Mouse (Mus musculus) embryonic facial prominence, embryonic 13.5 days (tissue): Measurements from ENCODE around the gene B4galnt1. TPM values are rescaled to one million over a fixed set of nuclear protein-coding genes. Genes with fewer than 3 reads are reported as not detected.
"Not testable (repeated sequence)": the region's sequence is repeated elsewhere in the genome, so short reads cannot be mapped to it uniquely, and the experiment has no call there.

Source experiments
- ATAC-seq: fragments of 200-750 bp; cut with Nextera tagmentation; 2 replicates; pipeline ENCODE4 v1.8.0; 2017; ENCODE audit warnings: low read depth; ENCODE audit not compliant: insufficient number of reproducible peaks, insufficient read depth, low FRiP score, low TSS enrichment
- H3K27ac ChIP-seq: fragments of 300-500 bp; sonication (generic); 2 replicates; pipeline ENCODE4 v1.5.1; 2015; ENCODE audit warnings: moderate library complexity, mild to moderate bottlenecking, inconsistent platforms
- H3K27me3 ChIP-seq: fragments of 300-500 bp; sonication (generic); 2 replicates; pipeline ENCODE4 v1.6.1; 2015; ENCODE audit warnings: mild to moderate bottlenecking, inconsistent platforms
- H3K36me3 ChIP-seq: fragments of 300-500 bp; sonication (generic); 2 replicates; pipeline ENCODE4 v1.6.1; 2015; ENCODE audit warnings: mild to moderate bottlenecking, inconsistent platforms
- H3K4me1 ChIP-seq: fragments of 300-500 bp; sonication (generic); 2 replicates; pipeline ENCODE4 v1.6.1; 2015; ENCODE audit warnings: inconsistent platforms
- H3K4me2 ChIP-seq: fragments of 300-500 bp; sonication (generic); 2 replicates; pipeline ENCODE4 v1.6.1; 2015; ENCODE audit warnings: moderate library complexity, mild to moderate bottlenecking, inconsistent platforms
- H3K4me3 ChIP-seq: fragments of 300-500 bp; sonication (generic); 2 replicates; pipeline ENCODE4 v1.5.1; 2015; ENCODE audit warnings: mild to moderate bottlenecking, inconsistent platforms
- H3K9ac ChIP-seq: fragments of 300-500 bp; sonication (generic); 2 replicates; pipeline ENCODE4 v1.6.1; 2015; ENCODE audit warnings: mild to moderate bottlenecking, inconsistent platforms
- H3K9me3 ChIP-seq: fragments of 300-500 bp; sonication (generic); 2 replicates; pipeline ENCODE4 v1.6.1; 2016; ENCODE audit warnings: inconsistent platforms
- WGBS: fragments of 180-500 bp; shearing (Covaris S2); methylation state at CpG from one replicate; pipeline ENCODE4 v1.1.7; 2015; ENCODE audit warnings: mixed read lengths; 5-methylcytosine and 5-hydroxymethylcytosine counted together
- polyA plus RNA-seq: library from polyadenylated mRNA; unstranded; fragments of >200 nt; fragmentation: Nextera tagmentation; extraction: Ambion mirVana; gene quantifications from 2 replicates; pipeline ENCODE4 v1.2.1, GENCODE M21; 2015

B4galnt1 gene
- polyA plus RNA-seq, 1 experiment from 2014 or later, result 8.9 TPM

GRCm38 (mm10) chr10:127127711-127128279, 37.2 kb upstream of the B4galnt1 start:
- H3K9me3 ChIP-seq, result no peaks in the 10 kb centered on the region
- H3K4me2 ChIP-seq, result no peak overlapping the region
- peaks cover 7% of the 10 kb centered on the region for H3K4me1 ChIP-seq
- WGBS, result 58% methylated on average over 7 of the region's 7 CpGs
- H3K9ac ChIP-seq, result no peak overlapping the region
- no peaks in the 10 kb centered on the region for H3K27me3 ChIP-seq
- ATAC-seq, result no peak
- no peak overlapping the region for H3K27ac ChIP-seq
- no peak overlapping the region for H3K4me3 ChIP-seq
- no peaks in the 10 kb centered on the region for H3K36me3 ChIP-seq

DNA sequence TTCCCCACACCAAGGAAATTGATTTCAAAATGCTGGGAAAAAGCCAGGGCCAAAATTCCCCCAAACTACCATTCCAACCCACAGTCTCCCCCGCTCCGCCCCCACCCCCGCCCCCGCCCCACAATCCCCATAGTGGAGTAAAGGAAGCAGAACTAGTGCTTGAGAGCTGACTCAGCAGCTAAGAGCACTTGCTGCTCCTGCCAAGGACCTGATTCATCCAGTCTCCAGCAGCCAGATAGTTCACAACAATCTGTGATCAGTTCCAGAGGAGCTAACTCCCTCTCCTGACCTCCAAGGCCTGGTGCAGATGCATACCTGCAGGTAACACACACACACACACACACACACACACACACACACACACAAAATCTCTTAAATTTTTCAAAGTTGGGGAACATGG, 35.6 kb upstream of the B4galnt1 start:
- Histone ChIP-seq H3K4me3 (no peak overlapping the region), H3K9ac (no peak overlapping the region), H3K9me3 (no peaks in the 10 kb centered on the region), H3K4me2 (no peak overlapping the region), H3K36me3 (no peaks in the 10 kb centered on the region), H3K27ac (no peak overlapping the region), H3K27me3 (no peaks in the 10 kb centered on the region), H3K4me1 (no peaks in the 10 kb centered on the region)
- WGBS, result 70% methylated on average over 4 of the region's 4 CpGs
- no peak for ATAC-seq

DNA sequence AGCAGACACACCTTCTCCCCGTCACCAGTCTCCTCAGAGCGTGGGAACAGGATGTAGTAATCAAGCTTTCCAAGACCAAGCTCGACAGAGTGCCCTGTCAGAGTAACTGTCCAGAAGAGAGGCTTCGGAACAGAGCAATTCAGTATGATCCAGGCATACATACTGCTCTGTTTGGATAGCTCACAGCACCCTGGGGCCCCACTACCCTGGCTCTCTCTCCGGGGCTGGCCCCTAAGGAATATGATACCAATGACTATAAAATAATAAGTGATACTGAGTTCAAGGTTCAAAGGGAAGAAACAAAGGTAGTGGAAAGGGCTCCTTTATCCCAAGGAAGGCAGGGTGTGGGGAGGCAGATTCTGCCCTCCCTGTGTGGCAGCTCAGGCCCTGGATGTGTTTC, 32.6 kb upstream of the B4galnt1 start:
- no peaks in the 10 kb centered on the region for H3K9me3 ChIP-seq
- H3K4me3 ChIP-seq, result no peak overlapping the region
- ATAC-seq, result no peak
- H3K9ac ChIP-seq, result no peak overlapping the region
- 60% methylated on average over 5 of the region's 5 CpGs for WGBS
- H3K27ac ChIP-seq, result no peak overlapping the region
- H3K36me3 ChIP-seq, result no peaks in the 10 kb centered on the region
- H3K27me3 ChIP-seq, result no peaks in the 10 kb centered on the region
- 0 out of 2 replicates have a peak, but pooled peaks cover 9% of the 10 kb centered on the region for H3K4me1 ChIP-seq
- H3K4me2 ChIP-seq, result no peak overlapping the region

- ATAC-seq, H3K9me3 ChIP-seq, H3K4me1 ChIP-seq, H3K36me3 ChIP-seq, H3K9ac ChIP-seq, H3K27ac ChIP-seq, H3K27me3 ChIP-seq, H3K4me3 ChIP-seq, H3K4me2 ChIP-seq: not testable (repeated sequence)
- WGBS, result 73% methylated on average over 3 of the region's 3 CpGs
Measured at GRCm38 (mm10) chr10:127134394-127135035, 30.5 kb upstream of the B4galnt1 start.

- Histone ChIP-seq H3K27ac (no peak overlapping the region), H3K4me1 (0 out of 2 replicates have a peak, but pooled peaks cover 9% of the 10 kb centered on the region), H3K36me3 (no peaks in the 10 kb centered on the region), H3K27me3 (no peaks in the 10 kb centered on the region), H3K9me3 (peaks cover 3% of the 10 kb centered on the region; the same call in 1 of the 2 replicates), H3K4me3 (no peak overlapping the region), H3K4me2 (no peak overlapping the region), H3K9ac (no peak overlapping the region)
- ATAC-seq, result no peak
- 31% methylated on average over 8 of the region's 8 CpGs for whole genome bisulfite sequencing
Measured at GRCm38 (mm10) chr10:127135118-127135836, 29.7 kb upstream of the B4galnt1 start.

DNA sequence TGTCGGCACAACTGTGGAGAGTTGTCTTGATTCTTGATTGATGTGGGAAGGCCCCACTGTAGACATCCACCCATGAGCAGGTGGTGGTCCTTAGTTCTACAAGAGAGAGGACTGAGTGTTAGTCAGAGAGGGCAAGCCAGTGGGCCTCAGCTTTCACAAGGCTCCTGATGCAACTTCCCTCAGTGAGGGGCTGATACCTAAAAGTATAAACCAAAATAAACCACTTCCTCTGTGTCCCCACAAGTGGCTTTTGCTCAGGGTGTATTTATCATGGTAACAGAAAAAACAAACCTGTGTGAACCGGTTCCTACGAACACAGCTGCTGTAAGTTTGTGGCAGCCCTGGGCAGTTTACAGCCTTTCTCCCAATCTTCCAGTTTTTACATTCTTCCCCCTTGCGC, 28.5 kb upstream of the B4galnt1 start:
- 80% methylated on average over 4 of the region's 4 CpGs for WGBS
- Histone ChIP-seq H3K27ac (no peak overlapping the region), H3K4me2 (no peak overlapping the region), H3K4me3 (no peak overlapping the region), H3K27me3 (0 out of 2 replicates have a peak, but pooled peaks cover 2% of the 10 kb centered on the region), H3K4me1 (0 out of 2 replicates have a peak, but pooled peaks cover 9% of the 10 kb centered on the region), H3K36me3 (no peaks in the 10 kb centered on the region), H3K9me3 (peaks cover 3% of the 10 kb centered on the region; the same call in 1 of the 2 replicates), H3K9ac (no peak overlapping the region)
- ATAC-seq, result no peak

- Histone ChIP-seq H3K9me3 (peaks cover 3% of the 10 kb centered on the region; the same call in 1 of the 2 replicates), H3K4me2 (no peak overlapping the region), H3K4me3 (no peak overlapping the region), H3K27me3 (0 out of 2 replicates have a peak, but pooled peaks cover 5% of the 10 kb centered on the region), H3K36me3 (no peaks in the 10 kb centered on the region), H3K27ac (no peak overlapping the region), H3K9ac (no peak overlapping the region), H3K4me1 (0 out of 2 replicates have a peak, but pooled peaks cover 9% of the 10 kb centered on the region)
- 86% methylated on average over 3 of the region's 3 CpGs for WGBS
- no peak for ATAC-seq
Measured at GRCm38 (mm10) chr10:127137896-127138295, 27.1 kb upstream of the B4galnt1 start.

- H3K4me1 ChIP-seq, result 0 out of 2 replicates have a peak, but pooled peaks cover 9% of the 10 kb centered on the region
- no peaks in the 10 kb centered on the region for H3K36me3 ChIP-seq
- no peak overlapping the region for H3K9ac ChIP-seq
- H3K27ac ChIP-seq, result no peak overlapping the region
- no peak overlapping the region for H3K4me2 ChIP-seq
- ATAC-seq, result no peak
- peaks cover 3% of the 10 kb centered on the region; the same call in 1 of the 2 replicates for H3K9me3 ChIP-seq
- no peak overlapping the region for H3K4me3 ChIP-seq
- H3K27me3 ChIP-seq, result 0 out of 2 replicates have a peak, but pooled peaks cover 5% of the 10 kb centered on the region
- WGBS, result 88% methylated on average over 18 of the region's 18 CpGs
Measured at GRCm38 (mm10) chr10:127138328-127139141, 26.5 kb upstream of the B4galnt1 start.

DNA sequence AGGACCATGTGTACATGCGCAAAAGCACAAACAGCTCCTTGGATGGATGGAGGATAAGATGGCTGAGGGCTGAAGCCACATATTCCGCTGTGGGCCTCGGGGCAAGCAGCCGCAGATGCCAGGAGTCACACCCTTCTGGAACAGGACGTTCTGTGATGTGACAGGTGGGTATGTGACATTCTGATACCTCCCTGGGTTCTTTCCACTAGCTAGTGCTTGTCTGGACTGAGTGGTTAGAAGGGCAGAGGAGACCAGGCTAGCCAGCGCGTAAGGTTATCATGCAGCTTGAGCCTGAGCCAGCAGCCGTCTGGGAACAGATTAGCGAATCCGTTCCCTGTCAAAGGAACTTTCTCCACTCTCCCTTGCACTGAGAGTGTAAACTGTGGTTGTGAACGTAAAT, 24.1 kb upstream of the B4galnt1 start:
- 0 out of 2 replicates have a peak, but pooled peaks cover 5% of the 10 kb centered on the region for H3K27me3 ChIP-seq
- 78% methylated on average over 11 of the region's 11 CpGs for WGBS

GRCm38 (mm10) chr10:127141500-127141899, 23.5 kb upstream of the B4galnt1 start:
- H3K4me2 ChIP-seq, result no peak overlapping the region
- H3K36me3 ChIP-seq, result no peaks in the 10 kb centered on the region
- no peaks in the 10 kb centered on the region for H3K4me1 ChIP-seq
- no peak for ATAC-seq
- no peak overlapping the region for H3K9ac ChIP-seq
- H3K27ac ChIP-seq, result no peak overlapping the region
- 72% methylated on average over 8 of the region's 8 CpGs for WGBS
- H3K9me3 ChIP-seq, result peaks cover 3% of the 10 kb centered on the region; the same call in 1 of the 2 replicates
- H3K27me3 ChIP-seq, result 0 out of 2 replicates have a peak, but pooled peaks cover 5% of the 10 kb centered on the region
- no peak overlapping the region for H3K4me3 ChIP-seq

More for the DNA sequence above, 24.1 kb upstream of the B4galnt1 start:
- Histone ChIP-seq H3K4me3 (no peak overlapping the region), H3K27ac (no peak overlapping the region), H3K4me1 (no peaks in the 10 kb centered on the region), H3K9me3 (peaks cover 3% of the 10 kb centered on the region; the same call in 1 of the 2 replicates), H3K4me2 (no peak overlapping the region), H3K9ac (no peak overlapping the region), H3K36me3 (no peaks in the 10 kb centered on the region)
- ATAC-seq, result no peak

DNA sequence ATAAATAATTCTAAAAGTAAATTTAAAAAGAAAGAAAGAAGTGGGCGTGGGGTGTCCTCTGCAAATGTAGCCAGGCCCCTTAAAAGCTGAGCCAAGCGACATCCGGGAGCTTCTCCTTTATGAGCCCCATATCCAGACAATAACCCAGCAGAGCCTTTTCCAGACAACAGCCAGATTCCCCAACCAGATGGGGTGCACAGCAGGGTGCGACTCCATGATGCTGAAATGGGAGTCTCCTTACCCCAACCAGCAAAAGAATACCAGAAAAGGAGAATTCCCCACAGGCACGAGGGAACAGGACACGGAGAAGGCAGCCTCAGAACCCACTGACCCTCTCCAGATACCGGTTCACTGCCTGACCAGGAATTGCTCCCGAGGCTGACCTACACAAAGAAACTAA, 21.8 kb upstream of the B4galnt1 start:
- Histone ChIP-seq H3K9ac (no peak overlapping the region), H3K36me3 (no peaks in the 10 kb centered on the region), H3K9me3 (peaks cover 3% of the 10 kb centered on the region; the same call in 1 of the 2 replicates), H3K27ac (no peak overlapping the region), H3K4me2 (no peak overlapping the region), H3K4me3 (no peak overlapping the region), H3K4me1 (no peaks in the 10 kb centered on the region), H3K27me3 (0 out of 2 replicates have a peak, but pooled peaks cover 5% of the 10 kb centered on the region)
- no peak for ATAC-seq
- WGBS, result 77% methylated on average over 8 of the region's 8 CpGs
